Mouse (Mus musculus) retina, adult 2 months (tissue): ENCODE data around the gene Stk38.

Source experiments
- DNase-seq: peaks from one replicate; pipeline ENCODE4 v3.0.0-alpha.2; 2012; ENCODE audit warnings: low read depth, low spot score

The Stk38 gene

DNA sequence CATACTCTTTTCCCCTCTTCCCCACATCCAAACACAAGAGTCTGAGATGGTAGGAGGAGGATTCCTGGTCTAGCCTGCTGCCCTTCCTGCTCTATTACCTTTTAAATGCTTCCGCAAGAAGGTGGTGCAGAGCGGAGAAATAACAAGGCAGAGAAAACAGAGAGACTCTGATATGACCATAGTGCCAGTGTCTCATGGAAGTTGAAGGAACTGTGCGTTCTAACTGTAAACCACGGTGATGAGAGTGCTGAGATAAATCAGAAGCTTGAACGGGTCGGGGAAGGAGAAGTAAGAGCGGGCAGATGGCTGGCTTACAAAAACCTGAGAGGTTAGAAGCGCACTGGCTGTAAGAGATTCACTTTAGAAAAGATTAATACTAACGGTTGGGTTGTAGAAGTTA is 53.4 kb downstream of the Stk38 start:
- no peak for DNase-seq

DNA sequence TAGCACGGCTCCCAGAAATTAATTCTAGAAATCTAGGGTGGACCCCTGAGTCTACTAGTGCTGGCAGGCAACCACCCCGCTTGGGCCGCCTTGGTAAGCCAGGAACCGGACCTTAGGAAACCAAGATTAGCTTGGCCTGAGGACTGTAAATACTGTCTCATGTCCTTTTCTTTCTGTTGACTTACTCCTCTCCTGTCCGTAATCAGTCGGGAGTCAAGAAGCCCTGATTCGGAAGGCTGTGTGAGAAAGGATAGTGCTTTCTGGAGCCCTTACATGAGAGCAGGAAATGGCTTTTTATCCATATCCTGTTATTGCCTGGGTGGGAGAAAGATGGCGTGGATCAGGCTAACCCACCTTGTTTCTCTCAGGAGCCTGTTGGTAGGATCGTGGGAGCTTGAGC is 54.5 kb downstream of the Stk38 start:
- no peak for DNase-seq

GRCm38 (mm10) chr17:28951831-28952799 is 55.7 kb downstream of the Stk38 start, which contains the start of gene Kctd20:
Gene Kctd20 (plus strand): TSS chr17:28951950.
- DNase-seq, result peak; percentile 81

DNA sequence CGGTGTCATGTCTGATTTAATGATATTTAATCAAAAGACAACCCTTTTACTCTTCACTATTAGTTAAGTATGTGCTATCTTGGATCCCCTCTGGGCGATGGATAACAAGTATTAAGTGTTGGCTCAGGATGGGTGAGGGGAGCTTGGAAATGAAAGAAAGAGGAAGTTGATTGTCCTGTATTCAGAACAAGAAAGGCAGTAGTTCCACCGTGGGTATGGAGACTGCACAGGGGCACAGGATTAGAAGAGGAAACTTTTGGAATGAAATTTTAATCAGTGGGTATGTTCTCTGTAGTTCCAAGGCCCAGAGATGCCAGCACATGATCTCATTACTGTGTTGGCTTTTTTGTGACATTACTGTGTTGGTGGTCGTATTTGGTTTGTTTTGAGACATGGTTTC is 57.0 kb downstream of the Stk38 start:
- no peak for DNase-seq

DNA sequence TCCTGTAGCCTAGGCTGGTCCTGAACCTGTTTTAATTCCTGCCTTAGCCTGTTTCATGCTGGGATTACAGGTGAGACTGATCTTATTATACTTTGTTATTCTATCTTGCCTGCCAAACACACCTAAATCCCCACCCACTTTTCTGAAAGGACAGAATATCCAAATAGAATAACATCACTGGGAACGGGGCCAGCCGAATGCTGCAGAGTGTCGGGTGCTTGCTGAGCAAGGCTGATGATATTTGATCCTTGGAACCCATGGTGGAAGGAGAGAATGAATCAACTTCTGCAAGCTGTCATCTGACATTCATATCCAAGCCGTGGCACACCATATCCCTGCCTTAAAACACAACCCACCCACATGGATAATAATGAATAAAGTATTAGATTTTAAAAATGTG is 59.1 kb downstream of the Stk38 start:
- DNase-seq, result no peak

- no peak for DNase-seq
These were observed 60.5 kb downstream of the Stk38 start for GRCm38 (mm10) chr17:28947011-28947939.

- DNase-seq, result no peak
These were observed 63.3 kb downstream of the Stk38 start for GRCm38 (mm10) chr17:28944481-28944880.

- no peak for DNase-seq
These were observed 64.1 kb downstream of the Stk38 start, which contains the start of gene Pxt1 for GRCm38 (mm10) chr17:28943740-28944139. Gene Pxt1 (minus strand): TSS chr17:28943840.

- DNase-seq, result no peak
These were observed 65.7 kb downstream of the Stk38 start for GRCm38 (mm10) chr17:28942101-28942500.

DNA sequence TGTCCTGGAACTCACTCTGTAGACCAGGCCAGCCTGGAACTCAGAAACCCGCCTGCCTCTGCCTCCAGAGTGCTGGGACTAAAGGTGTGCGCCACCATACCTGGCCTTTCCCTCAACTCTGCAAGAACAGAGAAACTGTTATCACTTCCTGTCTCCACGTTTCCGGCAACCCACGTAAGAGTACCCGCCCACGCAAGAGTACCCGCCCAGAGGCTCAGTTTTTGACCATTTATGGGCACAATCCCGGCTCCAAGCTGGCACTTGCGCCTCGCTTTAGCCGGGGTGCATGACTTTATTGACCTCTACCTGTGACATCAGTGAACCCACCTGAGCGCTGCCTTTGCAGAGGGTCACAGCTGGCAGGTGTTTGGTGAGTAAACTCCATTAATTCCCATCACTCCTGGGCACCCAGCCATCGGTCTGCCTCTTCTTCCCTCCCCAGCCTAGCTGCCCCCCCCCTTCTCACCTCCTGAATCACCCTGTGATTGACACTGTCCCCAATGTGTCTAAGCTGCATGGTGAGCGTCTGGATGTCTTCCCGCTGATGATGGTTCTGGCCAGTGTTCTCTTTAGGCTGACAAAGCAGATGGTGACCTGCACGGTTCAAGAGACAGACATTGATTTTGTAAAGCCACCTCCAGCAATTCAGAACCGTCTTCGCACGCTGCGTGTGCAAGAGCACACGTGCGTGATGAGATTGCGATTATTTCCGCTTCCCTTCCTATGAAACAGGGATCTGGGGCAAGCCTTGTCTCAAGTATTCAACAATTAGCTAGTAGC is 66.8 kb downstream of the Stk38 start:
- peak; percentile 26 for DNase-seq

GRCm38 (mm10) chr17:28936622-28937345 is 71.0 kb downstream of the Stk38 start:
- no peak for DNase-seq

- no peak for DNase-seq
These were observed 71.7 kb downstream of the Stk38 start for GRCm38 (mm10) chr17:28936133-28936532.

- DNase-seq, result no peak
These were observed 73.5 kb downstream of the Stk38 start for GRCm38 (mm10) chr17:28934120-28934916.

DNA sequence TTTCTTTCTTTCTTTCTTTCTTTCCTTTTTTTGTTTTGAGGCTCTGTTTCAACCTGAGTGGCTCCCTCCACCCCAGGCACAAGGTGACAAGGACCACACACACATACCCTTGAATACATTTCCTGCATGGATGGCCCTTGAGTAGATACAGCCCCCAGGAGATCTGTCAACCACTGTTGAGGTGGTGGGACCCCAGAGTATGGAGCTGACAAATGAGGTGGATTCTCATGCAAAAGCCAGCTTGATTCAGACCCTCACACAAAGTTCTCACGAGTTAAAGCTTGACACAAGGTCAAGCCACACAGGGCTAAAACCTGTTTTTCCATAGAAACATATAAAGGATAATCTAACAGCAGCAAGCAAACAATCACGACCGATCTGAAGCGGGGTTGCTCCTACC is 75.5 kb downstream of the Stk38 start:
- DNase-seq, result no peak

- no peak for DNase-seq
These were observed 76.2 kb downstream of the Stk38 start for GRCm38 (mm10) chr17:28931436-28932211.

GRCm38 (mm10) chr17:28930392-28931074 is 77.3 kb downstream of the Stk38 start:
- peak; percentile 33 for DNase-seq

GRCm38 (mm10) chr17:28929369-28929768 is 78.4 kb downstream of the Stk38 start:
- DNase-seq, result no peak

DNA sequence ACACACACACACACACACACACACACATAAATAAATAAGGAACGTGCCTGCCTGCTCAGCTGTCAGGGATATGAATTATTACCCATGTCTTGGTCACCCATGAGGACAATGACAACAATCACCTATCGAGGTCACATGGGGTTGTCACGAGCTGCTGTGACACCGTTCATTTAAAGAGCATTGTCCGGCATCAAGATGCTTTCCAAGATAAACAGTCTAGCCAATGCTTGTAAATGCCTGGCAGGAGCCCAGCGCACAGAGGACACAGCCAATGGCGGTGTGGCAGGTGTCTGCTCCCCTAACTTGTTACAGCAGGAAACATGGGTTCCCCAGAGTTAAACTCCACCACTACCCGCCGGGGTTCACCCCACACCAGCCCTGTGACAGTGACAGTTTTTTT is 79.8 kb downstream of the Stk38 start:
- DNase-seq, result no peak
